Mouse (Mus musculus) heart, embryonic 13.5 days (tissue): Measurements from ENCODE around the gene Chac2. TPM values are rescaled to one million over a fixed set of nuclear protein-coding genes. Genes with fewer than 3 reads are reported as not detected.
A peak's percentile ranks its signal among the peaks of the same experiment; 100 is the strongest.
"Not testable (repeated sequence)": the region's sequence is repeated elsewhere in the genome, so short reads cannot be mapped to it uniquely, and the experiment has no call there.

ENCODE experiments used
- ATAC-seq: fragments of 200-750 bp; cut with Nextera tagmentation; 2 replicates; pipeline ENCODE4 v1.8.0; 2017; ENCODE audit warnings: moderate TSS enrichment; ENCODE audit not compliant: insufficient number of reproducible peaks, low FRiP score, low TSS enrichment; ENCODE audit errors: extremely low read depth
- H3K27ac ChIP-seq: fragments of 300-500 bp; sonication (generic); replicated peaks from 2 replicates; pipeline ENCODE4 v1.5.1; 2015; ENCODE audit warnings: moderate library complexity, mild to moderate bottlenecking, inconsistent platforms
- H3K27me3 ChIP-seq: fragments of 300-500 bp; sonication (generic); replicated peaks from 2 replicates; pipeline ENCODE4 v1.6.1; 2015; ENCODE audit warnings: mild to moderate bottlenecking, inconsistent platforms
- H3K36me3 ChIP-seq: fragments of 300-500 bp; sonication (generic); 2 replicates; pipeline ENCODE4 v1.6.1; 2015; ENCODE audit warnings: mild to moderate bottlenecking, inconsistent platforms
- H3K4me1 ChIP-seq: fragments of 300-500 bp; sonication (generic); 2 replicates; pipeline ENCODE4 v1.6.1; 2015; ENCODE audit warnings: inconsistent platforms
- H3K4me2 ChIP-seq: fragments of 300-500 bp; sonication (generic); 2 replicates; pipeline ENCODE4 v1.6.1; 2015; ENCODE audit warnings: inconsistent platforms, mild to moderate bottlenecking, moderate library complexity
- H3K4me3 ChIP-seq: fragments of 300-500 bp; sonication (generic); 2 replicates; pipeline ENCODE4 v1.5.1; 2015; ENCODE audit warnings: moderate library complexity, mild to moderate bottlenecking, inconsistent platforms
- H3K9ac ChIP-seq: fragments of 300-500 bp; sonication (generic); 2 replicates; pipeline ENCODE4 v1.6.1; 2015; ENCODE audit warnings: inconsistent platforms, mild to moderate bottlenecking, moderate library complexity
- H3K9me3 ChIP-seq: fragments of 300-500 bp; sonication (generic); 2 replicates; pipeline ENCODE4 v1.6.1; 2016; ENCODE audit warnings: inconsistent platforms
- WGBS: fragments of 180-500 bp; shearing (Covaris S2); methylation state at CpG from one replicate; pipeline ENCODE4 v1.1.7; 2015; ENCODE audit warnings: mixed read lengths; 5-methylcytosine and 5-hydroxymethylcytosine counted together
- polyA plus RNA-seq: library from polyadenylated mRNA; unstranded; fragments of >200 nt; fragmentation: Nextera tagmentation; extraction: Ambion mirVana; gene quantifications from 2 replicates; pipeline ENCODE4 v1.2.1, GENCODE M21; 2015

Chac2 gene
- 14.8 and 15.7 TPM in 2 replicates for polyA plus RNA-seq

- Histone ChIP-seq H3K36me3 (0 out of 2 replicates have a peak, but pooled peaks cover 2% of the 10 kb centered on the region), H3K4me3 (peak within 1 kb of the TSS; percentile 75), H3K27ac (peak within 1 kb of the TSS; percentile 84), H3K9ac (peak within 1 kb of the TSS; percentile 92), H3K4me1 (peaks cover 16% of the 10 kb centered on the region), H3K4me2 (peak within 1 kb of the TSS; percentile 84), H3K27me3 (no peaks in the 10 kb centered on the region), H3K9me3 (no peaks in the 10 kb centered on the region)
- ATAC-seq, result peak; percentile 93
- under 1% methylated on average over 22 of the region's 22 CpGs for WGBS
These were observed at the start of gene Chac2 for GRCm38 (mm10) chr11:30985877-30986624. Chac2 (minus strand) TSS chr11:30986350.

DNA sequence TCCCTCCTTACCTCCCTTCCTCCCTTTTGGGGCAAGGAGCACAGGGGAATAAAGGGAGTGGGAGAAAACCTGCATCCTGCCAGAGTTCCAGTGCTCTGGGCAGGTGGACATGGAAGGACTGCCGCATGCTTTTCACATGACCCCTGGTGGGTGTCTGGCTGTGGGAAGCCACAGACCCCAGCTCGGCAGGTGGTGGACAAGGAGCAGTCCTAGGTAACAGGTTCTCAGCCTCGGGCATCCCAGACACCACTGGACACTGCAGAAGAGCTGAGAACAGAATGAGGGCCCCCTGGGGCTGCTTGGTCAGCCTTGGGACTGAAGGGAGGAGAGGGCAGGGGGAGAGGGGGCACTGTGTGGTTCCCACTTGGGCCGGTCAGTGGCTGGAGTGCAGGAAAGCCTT, 48.8 kb upstream of the Chac2 start:
- no peak overlapping the region for H3K4me2 ChIP-seq
- no peak for ATAC-seq
- H3K9me3 ChIP-seq, result no peaks in the 10 kb centered on the region
- H3K4me3 ChIP-seq, result no peak overlapping the region
- WGBS, result 96% methylated on average over 4 of the region's 4 CpGs
- no peak overlapping the region for H3K27ac ChIP-seq
- H3K9ac ChIP-seq, result no peak overlapping the region
- H3K36me3 ChIP-seq, result peaks cover 25% of the 10 kb centered on the region
- no peaks in the 10 kb centered on the region for H3K27me3 ChIP-seq
- no peaks in the 10 kb centered on the region for H3K4me1 ChIP-seq

DNA sequence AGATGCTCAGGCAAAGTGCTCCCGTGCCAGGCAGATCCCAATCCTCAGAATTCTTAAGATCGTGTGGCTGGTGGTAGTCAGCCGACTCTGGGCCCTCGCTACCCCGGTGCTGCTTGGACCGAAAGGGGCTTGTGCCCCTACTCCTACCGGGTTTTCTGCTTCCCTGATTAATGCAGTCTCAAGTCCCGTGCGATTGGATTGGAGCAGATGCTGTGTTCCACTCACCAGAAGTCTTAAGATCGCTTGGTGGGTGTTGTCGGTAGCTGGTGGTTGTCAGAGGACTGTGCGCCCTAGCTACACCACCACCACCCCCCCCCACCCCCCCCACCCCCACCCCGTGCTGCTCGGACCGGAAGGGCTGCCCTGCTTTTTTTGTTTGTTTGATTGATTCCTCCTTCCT, 31.3 kb upstream of the Chac2 start:
- 68% methylated on average over 15 of the region's 15 CpGs for WGBS
- not testable (repeated sequence) for H3K9ac ChIP-seq, H3K27ac ChIP-seq, H3K9me3 ChIP-seq, ATAC-seq, H3K27me3 ChIP-seq, H3K36me3 ChIP-seq, H3K4me1 ChIP-seq, H3K4me3 ChIP-seq, H3K4me2 ChIP-seq

- not testable (repeated sequence) for H3K4me2 ChIP-seq, H3K4me3 ChIP-seq, H3K27ac ChIP-seq, H3K9ac ChIP-seq, H3K9me3 ChIP-seq, H3K4me1 ChIP-seq, H3K27me3 ChIP-seq, ATAC-seq
- WGBS, result 83% methylated on average over 1 of the region's 1 CpGs
- H3K36me3 ChIP-seq, result peaks cover 21% of the 10 kb centered on the region
These were observed 23.5 kb upstream of the Chac2 start for GRCm38 (mm10) chr11:31009668-31010067.

GRCm38 (mm10) chr11:31001169-31001908, 15.2 kb upstream of the Chac2 start:
- no peaks in the 10 kb centered on the region for H3K9me3 ChIP-seq
- H3K9ac ChIP-seq, result no peak overlapping the region
- no peak overlapping the region for H3K27ac ChIP-seq
- 78% methylated on average over 4 of the region's 4 CpGs for WGBS
- H3K36me3 ChIP-seq, result peaks cover 9% of the 10 kb centered on the region; the same call in 1 of the 2 replicates
- H3K4me1 ChIP-seq, result no peaks in the 10 kb centered on the region
- no peak overlapping the region for H3K4me3 ChIP-seq
- no peaks in the 10 kb centered on the region for H3K27me3 ChIP-seq
- no peak for ATAC-seq
- H3K4me2 ChIP-seq, result no peak overlapping the region

- Histone ChIP-seq H3K9me3 (no peaks in the 10 kb centered on the region), H3K27me3 (no peaks in the 10 kb centered on the region), H3K4me1 (no peaks in the 10 kb centered on the region), H3K9ac (no peak overlapping the region), H3K27ac (no peak overlapping the region), H3K4me2 (no peak overlapping the region), H3K4me3 (no peak overlapping the region), H3K36me3 (peaks cover 3% of the 10 kb centered on the region; the same call in 1 of the 2 replicates)
- WGBS, result 70% methylated on average over 2 of the region's 2 CpGs
- no peak for ATAC-seq
These were observed 13.9 kb upstream of the Chac2 start for GRCm38 (mm10) chr11:31000028-31000427.

DNA sequence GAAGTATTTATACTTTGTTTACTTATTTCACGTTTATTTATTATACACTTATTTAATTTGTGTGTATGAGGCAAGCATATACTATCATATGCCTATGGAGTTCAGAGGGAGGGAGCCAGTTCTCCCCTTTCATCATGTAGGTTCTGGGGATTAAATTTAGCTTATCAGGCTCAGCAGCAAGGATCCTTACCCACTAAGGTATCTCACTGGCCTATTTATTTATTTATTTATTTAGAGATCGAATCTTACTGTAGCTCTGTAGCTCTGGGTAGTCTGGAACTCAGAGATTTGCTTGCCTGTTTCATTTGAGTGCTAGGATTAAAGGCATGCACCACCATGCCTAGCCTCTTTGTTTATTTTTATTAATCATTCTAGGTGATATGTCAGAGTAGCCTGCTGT, 12.6 kb upstream of the Chac2 start:
- no peaks in the 10 kb centered on the region for H3K27me3 ChIP-seq
- 65% methylated on average over 2 of the region's 2 CpGs for WGBS
- H3K4me2 ChIP-seq, result no peak overlapping the region
- no peak overlapping the region for H3K9ac ChIP-seq
- no peak overlapping the region for H3K27ac ChIP-seq
- H3K4me1 ChIP-seq, result no peaks in the 10 kb centered on the region
- no peak for ATAC-seq
- H3K4me3 ChIP-seq, result no peak overlapping the region
- peaks cover 3% of the 10 kb centered on the region; the same call in 1 of the 2 replicates for H3K36me3 ChIP-seq
- H3K9me3 ChIP-seq, result no peaks in the 10 kb centered on the region

DNA sequence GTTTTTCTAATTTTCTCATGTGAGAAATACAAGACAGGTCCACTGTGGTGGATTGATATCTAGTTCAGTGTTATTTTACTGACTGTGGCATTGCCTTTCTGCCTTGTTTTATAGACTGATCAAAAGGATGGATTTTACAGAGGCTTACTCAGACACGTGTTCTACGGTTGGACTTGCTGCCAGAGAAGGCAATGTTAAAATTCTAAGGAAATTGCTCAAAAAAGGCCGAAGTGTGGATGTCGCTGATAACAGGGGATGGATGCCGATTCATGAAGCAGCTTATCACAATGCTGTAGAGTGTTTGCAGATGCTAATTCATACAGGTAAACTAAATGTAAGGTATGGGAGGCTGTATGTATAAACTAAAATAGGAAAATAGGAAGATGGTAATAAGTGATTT, 12.0 kb upstream of the Chac2 start:
- Histone ChIP-seq H3K36me3 (peaks cover 3% of the 10 kb centered on the region; the same call in 1 of the 2 replicates), H3K9ac (no peak overlapping the region), H3K9me3 (no peaks in the 10 kb centered on the region), H3K27ac (no peak overlapping the region), H3K4me3 (no peak overlapping the region), H3K4me1 (no peaks in the 10 kb centered on the region), H3K27me3 (no peaks in the 10 kb centered on the region), H3K4me2 (no peak overlapping the region)
- WGBS, result 75% methylated on average over 5 of the region's 5 CpGs
- no peak for ATAC-seq

DNA sequence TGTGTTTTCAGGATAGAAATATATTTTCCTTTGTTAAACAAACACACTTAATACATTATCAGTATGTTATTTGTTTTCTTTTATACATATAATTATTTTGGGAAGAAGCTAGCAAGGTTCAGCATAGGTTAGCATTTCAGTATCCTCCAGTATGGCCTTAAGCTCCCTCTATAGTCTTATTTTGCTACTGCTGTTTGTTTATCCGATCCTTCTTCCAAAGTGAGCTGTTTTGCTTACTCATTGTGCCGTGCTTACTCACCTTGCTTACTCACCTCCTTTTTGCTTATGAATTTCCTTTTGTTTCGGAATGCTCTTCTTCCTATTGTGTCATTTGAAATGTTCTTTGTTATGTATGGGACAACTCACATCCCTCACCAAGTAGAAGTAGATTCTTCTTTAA, 10.5 kb upstream of the Chac2 start:
- WGBS, result 81% methylated on average over 3 of the region's 3 CpGs
- H3K4me2 ChIP-seq, result no peak overlapping the region
- no peaks in the 10 kb centered on the region for H3K4me1 ChIP-seq
- H3K27me3 ChIP-seq, result no peaks in the 10 kb centered on the region
- no peak overlapping the region for H3K27ac ChIP-seq
- H3K4me3 ChIP-seq, result no peak overlapping the region
- H3K9me3 ChIP-seq, result no peaks in the 10 kb centered on the region
- H3K36me3 ChIP-seq, result peaks cover 3% of the 10 kb centered on the region; the same call in 1 of the 2 replicates
- no peak overlapping the region for H3K9ac ChIP-seq
- ATAC-seq, result peak; percentile 83

DNA sequence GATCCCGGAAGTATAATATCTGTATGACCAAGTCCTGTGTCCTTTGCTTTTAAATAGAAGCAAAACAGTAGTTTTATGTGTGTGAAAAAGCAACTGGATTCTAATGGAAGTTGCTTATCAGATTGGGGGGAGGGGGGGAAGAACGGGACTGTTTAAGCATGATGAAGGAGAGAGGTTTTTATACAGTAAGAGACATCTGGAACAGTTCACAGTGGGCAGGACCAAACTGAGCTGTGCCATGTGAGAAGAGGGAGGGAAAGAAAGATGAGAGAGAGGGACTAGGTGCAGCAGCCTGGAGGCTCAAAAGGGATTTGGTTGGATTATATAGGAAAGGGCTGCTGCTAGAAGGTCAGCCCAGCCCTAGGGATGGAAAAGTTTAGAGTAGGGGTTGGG, 471 bp upstream of the Chac2 start:
- peak overlapping the region; percentile 84 for H3K4me2 ChIP-seq
- H3K4me1 ChIP-seq, result peaks cover 16% of the 10 kb centered on the region
- 2% methylated on average over 2 of the region's 2 CpGs for WGBS
- H3K4me3 ChIP-seq, result peak overlapping the region; percentile 75
- H3K9ac ChIP-seq, result peak overlapping the region; percentile 92
- no peaks in the 10 kb centered on the region for H3K9me3 ChIP-seq
- ATAC-seq, result 0 out of 2 replicates have a peak, but pooled peaks have one; percentile 39
- H3K27ac ChIP-seq, result peak overlapping the region; percentile 84
- 0 out of 2 replicates have a peak, but pooled peaks cover 2% of the 10 kb centered on the region for H3K36me3 ChIP-seq
- H3K27me3 ChIP-seq, result no peaks in the 10 kb centered on the region

DNA sequence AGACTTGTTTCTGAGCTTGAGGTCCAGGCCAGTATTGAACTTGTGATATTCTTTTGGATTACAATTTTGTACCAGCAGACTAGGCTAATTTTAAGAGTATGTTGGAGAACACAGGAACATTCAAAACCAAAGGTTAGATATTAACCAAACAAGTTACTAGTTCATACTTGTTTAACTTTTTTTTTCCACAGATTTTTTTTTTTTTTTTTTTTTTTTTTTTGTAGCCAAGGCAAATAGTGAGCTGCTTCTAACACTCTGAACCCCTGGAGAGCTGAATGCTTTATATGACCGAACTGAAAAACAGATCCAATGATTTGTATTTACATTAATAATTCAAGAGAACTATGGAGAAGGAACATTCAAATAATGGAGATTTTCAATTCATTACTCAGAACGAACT, 913 bp downstream of the Chac2 start:
- H3K9ac ChIP-seq, result peak overlapping the region; percentile 92
- peak overlapping the region; percentile 75 for H3K4me3 ChIP-seq

More for the DNA sequence above, 913 bp downstream of the Chac2 start:
- Histone ChIP-seq H3K27ac (no peak overlapping the region), H3K4me2 (peak overlapping the region; percentile 84), H3K4me1 (peaks cover 16% of the 10 kb centered on the region), H3K27me3 (no peaks in the 10 kb centered on the region), H3K9me3 (no peaks in the 10 kb centered on the region), H3K36me3 (0 out of 2 replicates have a peak, but pooled peaks cover 2% of the 10 kb centered on the region)
- ATAC-seq, result no peak
- WGBS, result 43% methylated on average over 2 of the region's 2 CpGs
